Mouse (Mus musculus) lung, postnatal 0 days (tissue): ENCODE measurements at regions not wholly inside any gene's neighbourhood (a gene's known extent, or its start where the extent isn't known, plus 50 kb on each side); places are given as distances from the start of the nearest gene placed in this dataset.
A peak's percentile ranks its signal among the peaks of the same experiment; 100 is the strongest.

Experiments
- ATAC-seq: fragments of 200-750 bp; cut with Nextera tagmentation; 2 replicates; pipeline ENCODE4 v1.8.0; 2017; ENCODE audit warnings: moderate library complexity
- DNase-seq: peaks from one replicate; pipeline ENCODE4 v3.0.0-alpha.2; 2016; ENCODE audit warnings: low spot score
- H3K27ac ChIP-seq: fragments of 300-500 bp; sonication (generic); 2 replicates; pipeline ENCODE4 v1.5.1; 2014; ENCODE audit warnings: antibody characterized with exemption, mild to moderate bottlenecking, low read length, mixed read lengths
- H3K27me3 ChIP-seq: fragments of 300-500 bp; sonication (generic); replicated peaks from 2 replicates; pipeline ENCODE4 v1.6.1; 2014; ENCODE audit warnings: low read length, mixed read lengths; ENCODE audit not compliant: insufficient read depth
- H3K36me3 ChIP-seq: fragments of 300-500 bp; sonication (generic); 2 replicates; pipeline ENCODE4 v1.6.1; 2014; ENCODE audit warnings: low read length, mixed read lengths; ENCODE audit not compliant: insufficient read depth
- H3K4me1 ChIP-seq: fragments of 300-500 bp; sonication (generic); 2 replicates; pipeline ENCODE4 v1.6.1; 2014; ENCODE audit warnings: antibody characterized with exemption, low read depth, low read length, mixed read lengths; ENCODE audit not compliant: insufficient read depth
- H3K4me2 ChIP-seq: fragments of 300-500 bp; sonication (generic); replicated peaks from 2 replicates; pipeline ENCODE4 v1.6.1; 2014; ENCODE audit warnings: low read depth, mild to moderate bottlenecking, low read length, moderate library complexity, mixed read lengths
- H3K4me3 ChIP-seq: fragments of 300-500 bp; sonication (generic); 2 replicates; pipeline ENCODE4 v1.5.1; 2014; ENCODE audit warnings: low read depth, low read length
- H3K9ac ChIP-seq: fragments of 300-500 bp; sonication (generic); replicated peaks from 2 replicates; pipeline ENCODE4 v1.6.1; 2014; ENCODE audit warnings: low read depth, mild to moderate bottlenecking
- H3K9me3 ChIP-seq: fragments of 300-500 bp; sonication (generic); 2 replicates; pipeline ENCODE4 v1.6.1; 2016; ENCODE audit warnings: low read length, mixed read lengths
- CTCF ChIP-seq: IDR thresholded peaks from 2 replicates; pipeline ENCODE4 v1.5.1; 2016; ENCODE audit warnings: antibody characterized with exemption, mild to moderate bottlenecking
- EP300 ChIP-seq: IDR thresholded peaks from 2 replicates; pipeline ENCODE4 v1.6.1; 2016; ENCODE audit warnings: antibody characterized with exemption, mild to moderate bottlenecking, control low read depth
- WGBS: fragments of 180-500 bp; shearing (Covaris S2); extraction: QIAGEN DNeasy Blood & Tissue Kit; methylation state at CpG from one replicate; pipeline ENCODE4 v1.1.7; 2014; 5-methylcytosine and 5-hydroxymethylcytosine counted together

- H3K4me3 ChIP-seq: no peak overlapping the region
- H3K36me3 ChIP-seq: no peaks in the 10 kb centered on the region
- no peak for TF ChIP-seq CTCF
- TF ChIP-seq EP300: no peak
- H3K27me3 ChIP-seq: peaks cover 18% of the 10 kb centered on the region
- no peaks in the 10 kb centered on the region for H3K9me3 ChIP-seq
- no peak overlapping the region for H3K27ac ChIP-seq
- no peak overlapping the region for H3K4me2 ChIP-seq
- 81% methylated on average over 3 of the region's 3 CpGs for WGBS
- no peak for ATAC-seq
- no peak overlapping the region for H3K9ac ChIP-seq
- no peaks in the 10 kb centered on the region for H3K4me1 ChIP-seq
- no peak for DNase-seq
These were observed 96.5 kb downstream of the Foxb1 start for GRCm38 (mm10) chr9:69664201-69664600.

DNA sequence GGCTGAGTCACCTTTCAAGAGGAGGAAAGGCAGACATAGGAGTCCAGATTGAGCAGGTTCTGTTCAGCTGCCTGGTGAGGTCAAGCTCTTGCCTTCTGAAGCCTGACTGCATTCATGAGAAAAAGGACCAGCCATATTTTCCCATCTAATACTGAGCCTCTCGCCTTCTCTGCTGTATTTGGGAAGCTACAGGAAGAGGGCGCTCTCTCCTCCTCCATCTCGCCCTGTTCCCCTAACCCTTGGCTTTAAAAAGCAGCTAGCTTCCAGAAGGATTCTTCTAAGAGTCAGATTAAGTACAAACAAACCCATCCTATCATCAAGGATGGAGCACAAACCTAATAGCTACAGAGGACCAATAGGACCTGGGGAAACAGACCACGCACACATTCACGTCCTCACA lies 98.3 kb downstream of the Foxb1 start:
- peak; percentile 68 for TF ChIP-seq CTCF
- no peak for TF ChIP-seq EP300
- H3K4me3 ChIP-seq: no peak overlapping the region
- ATAC-seq (no peak), DNase-seq (peak; percentile 43)
- no peak overlapping the region for H3K4me2 ChIP-seq
- no peaks in the 10 kb centered on the region for H3K9me3 ChIP-seq
- no peak overlapping the region for H3K27ac ChIP-seq
- 0 out of 2 replicates have a peak, but pooled peaks cover 2% of the 10 kb centered on the region for H3K27me3 ChIP-seq
- H3K4me1 ChIP-seq: no peaks in the 10 kb centered on the region
- no peak overlapping the region for H3K9ac ChIP-seq
- 38% methylated on average over 5 of the region's 5 CpGs for WGBS
- H3K36me3 ChIP-seq: no peaks in the 10 kb centered on the region

GRCm38 (mm10) chr9:69658276-69658675 lies 102.5 kb downstream of the Foxb1 start:
- H3K27ac ChIP-seq: no peak overlapping the region
- no peak for DNase-seq
- no peak overlapping the region for H3K9ac ChIP-seq
- no peaks in the 10 kb centered on the region for H3K9me3 ChIP-seq
- no peak overlapping the region for H3K4me2 ChIP-seq
- TF ChIP-seq CTCF (no peak), EP300 (no peak)
- no peaks in the 10 kb centered on the region for H3K4me1 ChIP-seq
- 91% methylated on average over 4 of the region's 4 CpGs for WGBS
- no peaks in the 10 kb centered on the region for H3K27me3 ChIP-seq
- H3K4me3 ChIP-seq: no peak overlapping the region
- no peaks in the 10 kb centered on the region for H3K36me3 ChIP-seq
- ATAC-seq: no peak

DNA sequence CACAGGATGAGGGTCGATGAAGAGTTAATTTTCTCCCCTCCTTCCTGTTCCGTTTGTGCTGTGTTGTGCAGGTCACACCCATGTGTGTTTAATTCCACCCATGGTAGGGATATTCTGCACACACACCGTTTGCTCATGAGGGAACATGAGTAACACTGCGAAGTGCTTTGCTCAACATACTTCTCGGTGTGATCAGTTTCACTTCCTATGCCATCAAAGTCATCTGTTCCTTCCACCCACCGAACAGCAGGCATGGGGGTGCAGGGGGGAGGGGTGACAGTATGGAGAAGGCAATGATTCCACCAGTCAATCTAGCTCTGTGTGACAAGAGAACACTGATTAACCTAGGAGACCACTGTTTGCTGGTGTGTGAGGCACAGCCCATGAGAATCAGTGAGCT lies 104.7 kb downstream of the Foxb1 start:
- Histone ChIP-seq H3K4me3 (no peak overlapping the region), H3K36me3 (no peaks in the 10 kb centered on the region), H3K27me3 (no peaks in the 10 kb centered on the region), H3K4me2 (no peak overlapping the region), H3K27ac (no peak overlapping the region), H3K9ac (no peak overlapping the region), H3K4me1 (no peaks in the 10 kb centered on the region), H3K9me3 (no peaks in the 10 kb centered on the region)
- TF ChIP-seq EP300 (no peak), CTCF (no peak)
- WGBS: 59% methylated on average over 6 of the region's 6 CpGs
- DNase-seq (no peak), ATAC-seq (no peak)

- H3K27me3 ChIP-seq: no peaks in the 10 kb centered on the region
- TF ChIP-seq CTCF (no peak), EP300 (no peak)
- WGBS: 32% methylated on average over 4 of the region's 4 CpGs
- H3K9ac ChIP-seq: no peak overlapping the region
- H3K27ac ChIP-seq: no peak overlapping the region
- H3K4me1 ChIP-seq: no peaks in the 10 kb centered on the region
- no peak for DNase-seq
- H3K4me3 ChIP-seq: no peak overlapping the region
- H3K9me3 ChIP-seq: no peaks in the 10 kb centered on the region
- no peak for ATAC-seq
- no peaks in the 10 kb centered on the region for H3K36me3 ChIP-seq
- no peak overlapping the region for H3K4me2 ChIP-seq
These were observed 108.6 kb downstream of the Foxb1 start for GRCm38 (mm10) chr9:69652106-69652505.

GRCm38 (mm10) chr9:69651608-69652007 lies 109.1 kb downstream of the Foxb1 start:
- Histone ChIP-seq H3K4me2 (no peak overlapping the region), H3K27me3 (no peaks in the 10 kb centered on the region), H3K9me3 (no peaks in the 10 kb centered on the region), H3K4me1 (no peaks in the 10 kb centered on the region), H3K9ac (no peak overlapping the region), H3K4me3 (no peak overlapping the region), H3K27ac (no peak overlapping the region), H3K36me3 (no peaks in the 10 kb centered on the region)
- 60% methylated on average over 8 of the region's 8 CpGs for WGBS
- ATAC-seq (no peak), DNase-seq (no peak)
- TF ChIP-seq CTCF (no peak), EP300 (no peak)

DNA sequence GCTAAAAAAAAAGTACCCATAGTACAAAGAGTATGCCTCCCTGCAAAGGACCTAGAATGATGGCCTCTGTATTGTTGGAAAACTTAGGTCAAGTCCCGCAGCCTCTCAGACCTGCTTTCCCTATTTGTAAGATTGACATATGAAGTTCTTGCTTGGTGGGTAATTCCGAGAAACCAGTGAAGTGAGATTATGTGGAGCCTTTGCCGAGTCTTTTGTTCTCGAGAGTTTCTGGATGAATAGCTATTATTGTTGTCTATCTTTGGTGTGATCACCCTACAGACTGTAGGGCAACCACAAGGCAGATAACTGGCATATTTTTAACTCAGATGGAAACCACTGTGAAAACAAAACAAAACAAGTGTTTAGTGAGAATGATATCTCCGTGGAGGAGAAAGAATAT lies 118.1 kb downstream of the Foxb1 start:
- no peaks in the 10 kb centered on the region for H3K9me3 ChIP-seq
- no peak overlapping the region for H3K4me3 ChIP-seq
- H3K4me2 ChIP-seq: no peak overlapping the region
- TF ChIP-seq EP300 (no peak), CTCF (no peak)
- H3K27ac ChIP-seq: no peak overlapping the region
- H3K9ac ChIP-seq: no peak overlapping the region
- DNase-seq: no peak
- 75% methylated on average over 5 of the region's 5 CpGs for WGBS
- H3K36me3 ChIP-seq: no peaks in the 10 kb centered on the region
- no peak for ATAC-seq
- no peaks in the 10 kb centered on the region for H3K4me1 ChIP-seq
- no peaks in the 10 kb centered on the region; the same call in 1 of the 2 replicates for H3K27me3 ChIP-seq
